Mouse (Mus musculus) CH12.LX (cell line): Measurements from ENCODE around the gene Senp5.

Experiments used
- CTCF ChIP-seq, 2 experiments: IDR thresholded peaks in 1 of 2; conservative IDR thresholded peaks in 1 of 2; 2 replicates each; pipeline ENCODE4 v1.5.1; 2011 to 2012; ENCODE audit warnings: low read depth in 2 of 2, low read length in 2 of 2, improper control_type of control experiment in 1 of 2, inconsistent platforms in 1 of 2, mild to moderate bottlenecking in 1 of 2, moderate library complexity in 1 of 2
- EP300 ChIP-seq: IDR thresholded peaks from 2 replicates; pipeline ENCODE4 v1.6.1; 2011; ENCODE audit warnings: low read length, improper control_type of control experiment
- KAT2A ChIP-seq: IDR thresholded peaks from 2 replicates; pipeline ENCODE4 v1.6.1; 2012; ENCODE audit warnings: low read length, improper control_type of control experiment, inconsistent platforms; ENCODE audit not compliant: insufficient replicate concordance
- NELFE ChIP-seq: IDR thresholded peaks from 2 replicates; pipeline ENCODE4 v1.6.1; 2011; ENCODE audit warnings: low read depth, low read length, improper control_type of control experiment
- POLR2A ChIP-seq: IDR thresholded peaks from 2 replicates; pipeline ENCODE4 v1.6.1; 2011; ENCODE audit warnings: low read depth, mild to moderate bottlenecking, improper control_type of control experiment, low read length
- POLR2AphosphoS2 ChIP-seq: IDR thresholded peaks from 2 replicates; pipeline ENCODE4 v1.6.1; 2011; ENCODE audit warnings: low read depth, low read length, improper control_type of control experiment
- UBTF ChIP-seq: IDR thresholded peaks from 2 replicates; pipeline ENCODE4 v1.6.1; 2012; ENCODE audit warnings: low read depth, mild to moderate bottlenecking, inconsistent platforms, low read length, improper control_type of control experiment, moderate library complexity
- ZC3H11A ChIP-seq: IDR thresholded peaks from 2 replicates; pipeline ENCODE4 v1.6.1; 2012; ENCODE audit warnings: low read depth, mild to moderate bottlenecking, inconsistent platforms, low read length, improper control_type of control experiment

DNA sequence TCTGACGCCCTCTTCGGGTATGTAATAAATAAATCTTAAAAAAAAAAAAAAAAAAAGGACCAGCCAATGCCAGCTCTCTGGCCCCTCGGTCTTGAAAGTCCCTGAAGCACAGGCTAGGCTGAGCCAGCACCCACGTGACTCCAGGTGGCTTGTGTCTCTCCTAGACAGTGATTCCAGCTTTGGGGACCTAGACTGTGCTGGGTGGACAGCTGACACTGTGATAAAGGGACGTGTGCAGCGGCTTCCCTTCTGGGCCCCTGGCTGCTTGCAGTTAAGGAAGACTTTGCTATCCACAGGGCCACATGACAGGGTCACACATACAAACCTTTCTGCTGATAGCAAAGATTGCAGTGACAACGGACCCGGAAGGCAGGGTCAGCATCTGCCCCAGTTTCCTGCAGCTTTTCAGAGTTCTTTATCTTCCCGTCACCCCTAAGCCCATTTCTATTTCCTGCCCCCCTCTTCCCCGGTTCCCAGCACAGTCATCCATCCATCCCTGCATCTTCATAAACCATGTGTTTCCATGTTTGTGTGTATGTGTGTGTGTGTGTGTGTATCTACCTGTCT is 92.7 kb downstream of the Senp5 start:
- no peak for TF ChIP-seq UBTF
- TF ChIP-seq NELFE = no peak
- TF ChIP-seq EP300 = no peak
- no peak for TF ChIP-seq KAT2A
- no peak for TF ChIP-seq POLR2AphosphoS2
- no peak for TF ChIP-seq POLR2A
- no peak for TF ChIP-seq ZC3H11A
- TF ChIP-seq CTCF (conservative IDR thresholded peaks at IDR 0.05 in 1 of 2, IDR thresholded peaks at IDR 0.05 in 1 of 2; ENCODE audit: low read depth in 2 of 2, low read length in 2 of 2) = no peak
